Mouse (Mus musculus): ENCODE results near the gene Inpp5b. TPM values are rescaled to one million over a fixed set of nuclear protein-coding genes. Genes with fewer than 3 reads are reported as not detected.

Gene Inpp5b
- polyA plus RNA-seq, 1 experiment from 2014 or later: 20.6 TPM

DNA sequence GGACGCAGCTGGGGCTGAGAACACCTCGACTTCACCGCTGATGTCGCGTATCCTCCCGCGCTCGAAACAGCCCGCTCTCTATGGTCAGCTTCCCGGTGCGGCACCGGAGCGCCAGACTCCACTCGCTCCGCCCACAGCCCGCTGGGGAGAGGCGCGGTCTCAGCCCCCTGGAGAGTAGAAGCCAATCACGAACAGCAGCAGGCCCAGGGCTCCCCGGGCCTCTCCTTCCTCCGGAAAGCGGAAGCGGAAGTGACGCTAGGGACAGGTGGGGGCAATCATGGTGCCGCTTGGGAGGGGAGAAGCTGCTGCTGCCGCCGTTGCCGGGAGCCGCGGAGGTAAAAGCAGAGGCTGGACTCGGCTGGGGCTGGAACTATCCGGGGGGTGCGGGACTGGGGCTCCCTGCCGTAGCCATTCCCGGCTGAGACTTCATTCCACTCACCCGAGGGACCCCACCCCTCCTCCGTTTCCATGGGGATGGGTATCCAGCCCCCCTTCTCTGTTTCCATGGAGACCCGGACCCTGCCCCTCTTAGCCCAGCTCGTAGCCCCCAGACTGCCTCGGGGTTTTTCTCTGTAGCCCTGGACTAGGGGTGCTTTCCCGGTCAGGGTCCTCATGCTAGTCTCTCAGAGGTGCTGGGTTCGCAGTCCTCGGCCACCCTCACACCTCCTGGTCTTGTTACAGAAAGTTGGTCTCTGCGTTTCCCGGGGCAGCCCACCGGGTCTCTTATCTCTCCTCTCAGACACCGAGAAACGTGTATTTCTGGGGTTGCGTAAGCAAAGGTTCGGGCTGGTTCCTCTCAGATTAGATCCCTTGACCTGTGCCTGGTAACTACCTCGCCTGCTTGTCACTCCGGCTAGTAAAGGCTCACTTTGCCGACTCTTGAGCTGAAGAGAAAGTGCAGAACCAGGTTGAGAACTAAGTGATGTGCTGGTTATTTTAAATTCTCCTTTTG lies 60.9 kb downstream of the Inpp5b start:
- H3K27me3 ChIP-seq (replicated peaks): no peaks in the 10 kb centered on the region
- H3K9me3 ChIP-seq (replicated peaks): no peaks in the 10 kb centered on the region
- H3K4me2 ChIP-seq: peak overlapping the region; percentile 91
- ATAC-seq (ENCODE audit: low FRiP score): peak; percentile 100
- peaks cover 25% of the 10 kb centered on the region for H3K4me1 ChIP-seq
- peak overlapping the region; percentile 87 for H3K9ac ChIP-seq (replicated peaks)
- H3K36me3 ChIP-seq: peaks cover 59% of the 10 kb centered on the region
- peak overlapping the region; percentile 95 for H3K27ac ChIP-seq (replicated peaks)
- WGBS: 1% methylated on average over 53 of the region's 53 CpGs
- H3K4me3 ChIP-seq (replicated peaks): peak overlapping the region; percentile 71

DNA sequence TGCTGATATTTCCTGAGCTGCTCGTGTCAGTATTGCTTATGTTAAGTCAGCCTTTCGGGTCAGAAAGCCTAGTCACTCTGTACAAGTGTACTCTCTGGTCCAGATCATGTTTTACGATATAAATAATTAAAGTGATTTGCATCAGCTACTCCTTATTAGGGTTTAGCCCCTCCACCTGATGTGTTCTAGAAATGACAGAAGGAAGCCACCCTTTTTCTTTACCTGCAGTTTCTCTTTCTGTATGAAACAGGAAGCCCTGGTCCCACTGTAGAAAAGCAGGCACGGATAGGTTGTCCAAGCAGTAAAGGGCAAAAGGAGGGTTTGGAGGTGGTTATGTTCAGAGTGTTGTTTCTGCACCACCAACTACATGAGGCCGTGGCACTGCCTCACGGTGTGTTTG lies 61.8 kb downstream of the Inpp5b start:
- ATAC-seq (ENCODE audit: low FRiP score): no peak
- Histone ChIP-seq H3K27ac (replicated peaks) (no peak overlapping the region), H3K27me3 (replicated peaks) (no peaks in the 10 kb centered on the region), H3K9me3 (replicated peaks) (no peaks in the 10 kb centered on the region), H3K36me3 (peaks cover 54% of the 10 kb centered on the region), H3K4me1 (peaks cover 33% of the 10 kb centered on the region), H3K9ac (replicated peaks) (peak overlapping the region; percentile 87), H3K4me3 (replicated peaks) (peak overlapping the region; percentile 71), H3K4me2 (peak overlapping the region; percentile 91)
- 86% methylated on average over 6 of the region's 6 CpGs for WGBS

DNA sequence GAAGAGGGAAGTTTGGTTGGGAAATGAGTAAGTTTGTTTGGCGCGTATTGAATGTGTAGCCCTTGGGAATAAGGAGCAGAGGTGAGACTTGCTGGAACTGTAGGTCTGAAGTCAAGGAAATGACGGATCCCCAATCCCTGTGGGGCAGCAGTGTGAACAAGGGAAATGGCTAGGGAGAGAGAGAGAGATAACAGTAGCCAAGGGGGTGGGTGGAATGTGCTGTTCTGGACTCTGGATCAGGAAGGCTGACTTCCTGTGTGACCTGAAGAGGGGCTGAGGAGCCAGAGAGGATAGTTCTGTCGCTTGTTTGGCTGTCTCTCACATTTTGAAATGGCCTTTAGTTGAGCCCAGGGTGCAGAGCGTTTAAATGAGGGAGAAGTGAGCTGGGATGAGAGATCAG lies 66.9 kb downstream of the Inpp5b start:
- no peaks in the 10 kb centered on the region for H3K9me3 ChIP-seq (replicated peaks)
- no peak for ATAC-seq (ENCODE audit: low FRiP score)
- H3K4me1 ChIP-seq: peaks cover 35% of the 10 kb centered on the region
- no peak overlapping the region for H3K4me3 ChIP-seq (replicated peaks)
- no peak overlapping the region for H3K4me2 ChIP-seq
- H3K36me3 ChIP-seq: peaks cover 31% of the 10 kb centered on the region
- 87% methylated on average over 5 of the region's 5 CpGs for WGBS
- H3K27ac ChIP-seq (replicated peaks): no peak overlapping the region
- H3K9ac ChIP-seq (replicated peaks): no peak overlapping the region
- no peaks in the 10 kb centered on the region for H3K27me3 ChIP-seq (replicated peaks)

DNA sequence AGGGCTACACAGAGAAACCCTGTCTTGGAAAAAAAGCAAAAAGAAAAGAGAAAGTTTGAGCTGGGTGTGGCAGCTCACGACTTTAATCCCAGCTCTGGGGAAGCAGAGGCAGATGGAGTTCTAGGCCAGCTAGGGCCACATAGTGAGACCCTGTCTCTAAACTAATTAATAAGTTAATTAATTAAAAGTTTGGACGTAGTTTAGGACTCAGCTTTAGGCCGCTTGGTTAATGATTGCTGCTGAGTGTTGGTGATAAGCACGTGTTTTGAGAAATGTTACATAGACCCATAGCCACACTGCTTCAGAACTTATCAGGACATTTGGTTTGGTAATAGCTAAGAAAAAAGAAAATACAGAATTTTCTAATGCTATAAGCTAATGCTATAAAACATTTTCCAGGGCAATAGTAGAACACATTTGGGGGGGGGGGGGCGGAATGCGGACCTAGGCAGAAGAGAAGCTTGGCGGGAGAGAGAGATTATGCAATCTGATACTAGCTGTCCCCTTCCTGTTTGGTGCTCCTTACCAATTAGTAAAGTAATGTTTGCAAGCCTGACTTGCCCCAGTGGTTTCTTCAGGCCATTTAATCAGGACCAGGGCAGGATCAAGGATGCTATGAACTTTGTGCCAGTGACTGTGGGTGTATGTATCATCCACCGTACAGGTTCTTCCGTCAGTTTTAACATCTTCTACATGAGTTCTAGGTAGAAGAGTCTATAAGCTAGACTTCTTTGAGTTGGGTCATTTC lies 67.7 kb downstream of the Inpp5b start:
- no peak overlapping the region for H3K9ac ChIP-seq (replicated peaks)
- no peak for ATAC-seq (ENCODE audit: low FRiP score)
- H3K27ac ChIP-seq (replicated peaks): no peak overlapping the region
- H3K36me3 ChIP-seq: peaks cover 34% of the 10 kb centered on the region
- no peak overlapping the region for H3K4me2 ChIP-seq
- 86% methylated on average over 9 of the region's 9 CpGs for WGBS
- H3K4me1 ChIP-seq: peaks cover 32% of the 10 kb centered on the region
- no peak overlapping the region for H3K4me3 ChIP-seq (replicated peaks)
- H3K9me3 ChIP-seq (replicated peaks): no peaks in the 10 kb centered on the region
- H3K27me3 ChIP-seq (replicated peaks): no peaks in the 10 kb centered on the region

DNA sequence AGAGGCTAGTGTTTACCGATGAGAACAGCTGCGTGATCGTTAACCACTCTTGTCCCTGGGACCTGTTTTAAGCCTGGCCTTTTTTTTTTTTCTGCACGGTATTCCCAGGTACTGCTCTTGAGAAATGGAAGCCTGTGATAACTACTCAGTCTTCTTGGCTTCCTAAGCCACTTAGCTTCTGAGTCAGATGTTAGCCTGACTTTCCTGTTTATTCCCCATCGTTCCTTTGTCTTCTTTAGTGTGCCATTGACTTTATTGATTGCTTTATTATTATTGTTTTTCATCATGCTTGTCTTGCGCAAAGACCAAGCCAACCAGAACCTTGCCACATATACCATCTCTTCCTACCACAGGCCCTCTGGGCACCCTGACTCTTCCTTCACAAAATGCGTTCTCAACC lies 68.4 kb downstream of the Inpp5b start:
- Histone ChIP-seq H3K27ac (replicated peaks) (no peak overlapping the region), H3K4me3 (replicated peaks) (no peak overlapping the region), H3K4me2 (no peak overlapping the region), H3K36me3 (peaks cover 29% of the 10 kb centered on the region), H3K9ac (replicated peaks) (no peak overlapping the region), H3K9me3 (replicated peaks) (no peaks in the 10 kb centered on the region), H3K27me3 (replicated peaks) (no peaks in the 10 kb centered on the region), H3K4me1 (peaks cover 32% of the 10 kb centered on the region)
- WGBS: 87% methylated on average over 7 of the region's 7 CpGs
- ATAC-seq (ENCODE audit: low FRiP score): no peak

DNA sequence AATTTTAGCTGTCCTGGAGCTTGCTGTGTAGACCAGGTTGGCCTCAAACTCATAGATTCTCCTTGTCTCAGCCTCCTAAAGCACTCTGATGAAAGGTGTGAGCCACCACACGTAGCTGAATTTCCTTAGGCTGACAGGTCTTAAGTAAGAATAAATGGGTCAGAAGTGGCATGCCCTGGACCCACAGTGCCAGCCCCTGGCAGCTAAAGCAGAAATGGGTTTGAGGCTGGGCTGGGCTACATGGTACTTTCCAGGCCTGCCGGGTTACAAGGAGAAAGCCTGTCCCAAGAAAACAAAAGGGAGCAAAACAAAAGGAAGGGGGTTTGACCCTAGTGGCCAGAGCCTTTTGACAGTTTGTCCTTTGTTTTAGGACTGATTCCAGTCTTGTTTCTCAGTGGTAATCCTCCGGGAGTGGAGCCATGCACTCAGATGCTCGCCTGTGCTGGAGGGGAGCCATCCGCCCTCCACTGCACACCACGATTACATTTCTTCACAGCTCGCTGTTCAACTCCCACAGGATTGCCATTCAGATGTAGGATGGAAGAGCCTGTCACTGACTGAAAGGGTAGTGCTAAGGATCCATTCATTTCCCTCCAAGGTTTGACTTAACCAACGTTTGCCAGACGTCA lies 69.8 kb downstream of the Inpp5b start:
- no peak overlapping the region for H3K4me2 ChIP-seq
- H3K27me3 ChIP-seq (replicated peaks): no peaks in the 10 kb centered on the region
- no peaks in the 10 kb centered on the region for H3K9me3 ChIP-seq (replicated peaks)
- no peak overlapping the region for H3K27ac ChIP-seq (replicated peaks)
- H3K9ac ChIP-seq (replicated peaks): no peak overlapping the region
- no peak overlapping the region for H3K4me3 ChIP-seq (replicated peaks)
- H3K36me3 ChIP-seq: peaks cover 18% of the 10 kb centered on the region
- peaks cover 32% of the 10 kb centered on the region for H3K4me1 ChIP-seq
- WGBS: 29% methylated on average over 9 of the region's 9 CpGs
- no peak for ATAC-seq (ENCODE audit: low FRiP score)

DNA sequence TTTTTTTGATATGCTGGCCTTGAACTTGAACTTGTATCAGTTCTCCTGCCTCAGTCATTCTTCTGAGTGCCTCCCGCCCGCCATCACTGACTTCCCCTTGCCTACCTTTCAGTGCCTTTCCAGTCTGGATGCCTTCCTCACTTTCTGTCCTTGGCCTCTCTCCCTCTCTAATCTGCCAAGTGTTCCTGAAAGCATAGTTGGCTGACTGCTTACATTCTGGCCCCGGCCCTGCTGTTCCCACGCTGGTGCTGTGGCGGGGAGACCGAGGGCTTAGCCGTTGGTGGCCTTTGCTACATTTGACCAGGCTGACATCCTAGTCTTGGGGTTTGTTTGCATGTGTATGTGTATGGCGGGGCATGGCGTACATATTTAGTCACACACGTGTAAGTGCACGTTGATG lies 74.3 kb downstream of the Inpp5b start:
- Histone ChIP-seq H3K4me1 (peaks cover 22% of the 10 kb centered on the region), H3K9ac (replicated peaks) (no peak overlapping the region), H3K27ac (replicated peaks) (no peak overlapping the region), H3K4me2 (no peak overlapping the region), H3K36me3 (peaks cover 13% of the 10 kb centered on the region), H3K27me3 (replicated peaks) (no peaks in the 10 kb centered on the region), H3K9me3 (replicated peaks) (no peaks in the 10 kb centered on the region), H3K4me3 (replicated peaks) (no peak overlapping the region)
- 89% methylated on average over 11 of the region's 11 CpGs for WGBS
- no peak for ATAC-seq (ENCODE audit: low FRiP score)

DNA sequence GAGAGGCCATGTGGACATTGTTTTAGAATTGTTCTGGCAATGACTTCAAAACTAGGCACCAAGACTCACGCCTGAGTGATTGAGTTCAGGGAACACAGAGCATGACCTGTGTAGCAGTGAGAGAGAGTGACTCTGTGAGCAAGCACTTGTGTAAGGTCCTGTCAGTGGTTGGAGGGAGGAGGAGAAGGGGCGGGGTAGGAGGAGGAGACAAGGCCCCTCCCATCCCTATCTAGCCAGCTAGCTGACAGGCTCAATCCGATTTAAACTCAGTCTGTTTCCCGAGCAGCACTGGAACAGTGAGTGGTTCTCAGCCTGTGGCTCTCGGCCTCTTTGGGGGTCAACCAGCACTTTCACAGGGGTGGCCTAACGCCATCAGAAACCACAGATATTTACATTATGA lies 76.2 kb downstream of the Inpp5b start:
- Histone ChIP-seq H3K4me2 (no peak overlapping the region), H3K27me3 (replicated peaks) (no peaks in the 10 kb centered on the region), H3K27ac (replicated peaks) (no peak overlapping the region), H3K36me3 (peaks cover 31% of the 10 kb centered on the region), H3K4me3 (replicated peaks) (no peak overlapping the region), H3K9ac (replicated peaks) (no peak overlapping the region), H3K9me3 (replicated peaks) (no peaks in the 10 kb centered on the region), H3K4me1 (0 out of 2 replicates have a peak, but pooled peaks cover 10% of the 10 kb centered on the region)
- ATAC-seq (ENCODE audit: low FRiP score): no peak
- 30% methylated on average over 6 of the region's 6 CpGs for WGBS

DNA sequence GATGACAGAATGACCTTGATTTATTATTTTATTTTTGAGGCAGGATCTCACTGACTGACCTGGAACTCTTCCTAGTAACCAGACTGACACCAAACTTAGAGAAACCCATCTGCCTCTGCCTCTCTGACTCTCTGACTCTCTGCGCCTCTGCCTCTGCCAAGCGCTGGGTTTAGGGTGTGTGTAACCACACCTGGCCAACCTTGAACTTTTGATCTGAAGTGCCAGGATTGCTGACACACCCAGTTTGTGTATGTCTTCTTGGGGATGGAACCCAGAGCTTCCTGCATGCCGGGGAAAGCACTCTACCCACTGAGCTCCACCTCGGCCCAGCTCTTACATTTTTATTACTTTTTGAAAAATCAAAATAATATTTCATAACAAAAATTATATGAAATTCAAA lies 77.2 kb downstream of the Inpp5b start:
- 95% methylated on average over 4 of the region's 4 CpGs for WGBS
- Histone ChIP-seq H3K27ac (replicated peaks) (no peak overlapping the region), H3K4me2 (no peak overlapping the region)

DNA sequence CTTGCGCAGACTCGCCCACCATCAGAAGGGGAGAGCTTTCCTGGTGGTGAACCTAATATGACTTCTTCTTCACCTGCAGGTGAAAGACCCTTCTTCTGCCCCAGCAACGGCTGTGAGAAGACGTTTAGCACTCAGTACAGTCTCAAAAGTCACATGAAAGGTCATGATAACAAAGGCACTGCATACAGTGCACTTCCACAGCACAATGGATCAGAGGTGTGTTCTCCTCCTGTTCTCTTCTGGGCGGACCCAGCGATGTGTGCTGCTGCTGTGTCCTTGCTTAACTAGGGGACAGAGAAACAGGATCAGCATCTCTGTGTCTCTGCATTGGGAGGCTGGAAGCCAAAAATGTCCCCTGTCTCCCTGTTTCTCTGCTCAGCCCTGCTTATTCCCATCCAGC lies 83.3 kb downstream of the Inpp5b start:
- H3K9ac ChIP-seq (replicated peaks): no peak overlapping the region
- no peak overlapping the region for H3K4me3 ChIP-seq (replicated peaks)
- WGBS: 94% methylated on average over 6 of the region's 6 CpGs
- no peak overlapping the region for H3K27ac ChIP-seq (replicated peaks)
- no peak for ATAC-seq (ENCODE audit: low FRiP score)
- no peaks in the 10 kb centered on the region for H3K27me3 ChIP-seq (replicated peaks)
- H3K4me2 ChIP-seq: no peak overlapping the region
- H3K4me1 ChIP-seq: no peaks in the 10 kb centered on the region
- H3K36me3 ChIP-seq: peaks cover 73% of the 10 kb centered on the region
- no peaks in the 10 kb centered on the region for H3K9me3 ChIP-seq (replicated peaks)

More for the DNA sequence above, 77.2 kb downstream of the Inpp5b start:
- ATAC-seq (ENCODE audit: low FRiP score): no peak
- Histone ChIP-seq H3K27me3 (replicated peaks) (no peaks in the 10 kb centered on the region), H3K4me1 (0 out of 2 replicates have a peak, but pooled peaks cover 10% of the 10 kb centered on the region), H3K9ac (replicated peaks) (no peak overlapping the region), H3K36me3 (peaks cover 37% of the 10 kb centered on the region), H3K4me3 (replicated peaks) (no peak overlapping the region), H3K9me3 (replicated peaks) (no peaks in the 10 kb centered on the region)

DNA sequence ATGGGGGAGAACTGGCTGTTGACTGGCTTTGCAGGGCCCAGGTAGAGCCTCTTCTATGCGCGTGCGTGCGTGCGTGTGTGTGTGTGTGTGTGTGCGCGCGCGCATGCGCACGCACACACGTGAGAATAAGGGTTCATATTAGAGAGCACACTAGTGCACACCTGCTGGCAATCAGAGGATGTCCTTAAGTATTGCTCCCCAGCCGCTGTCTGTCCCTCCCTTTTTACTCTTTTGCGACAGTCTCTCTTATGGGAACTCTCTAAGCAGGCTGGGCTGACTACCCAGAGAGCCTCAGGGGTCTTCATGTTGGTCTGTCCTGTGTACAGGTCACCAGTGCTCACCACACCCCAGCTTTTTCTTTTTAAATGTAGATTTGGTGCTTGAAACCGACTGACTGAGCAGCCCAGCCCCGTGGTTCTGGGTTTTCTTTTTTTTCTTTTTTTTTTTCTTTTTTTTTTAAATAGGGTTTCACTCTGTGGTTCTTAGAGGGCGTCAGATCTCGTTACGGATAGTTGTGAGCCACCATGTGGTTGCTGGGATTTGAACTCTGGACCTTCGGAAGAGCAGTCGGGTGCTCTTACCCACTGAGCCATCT lies 83.8 kb downstream of the Inpp5b start:
- Histone ChIP-seq H3K27me3 (replicated peaks) (no peaks in the 10 kb centered on the region), H3K9ac (replicated peaks) (no peak overlapping the region), H3K4me3 (replicated peaks) (no peak overlapping the region), H3K4me2 (no peak overlapping the region), H3K27ac (replicated peaks) (no peak overlapping the region), H3K4me1 (no peaks in the 10 kb centered on the region), H3K36me3 (peaks cover 73% of the 10 kb centered on the region), H3K9me3 (replicated peaks) (no peaks in the 10 kb centered on the region)
- no peak for ATAC-seq (ENCODE audit: low FRiP score)
- 96% methylated on average over 21 of the region's 21 CpGs for WGBS

All from neural tube, embryonic 15.5 days (tissue).